Mouse (Mus musculus) intestine, postnatal 0 days (tissue): ENCODE results near the gene Ccnjl. TPM values are rescaled to one million over a fixed set of nuclear protein-coding genes. Genes with fewer than 3 reads are reported as not detected.

Experiments used
- ATAC-seq: fragments of 200-750 bp; cut with Nextera tagmentation; 2 replicates; pipeline ENCODE4 v1.8.0; 2017; ENCODE audit warnings: mild to moderate bottlenecking, moderate TSS enrichment, moderate library complexity
- H3K27ac ChIP-seq: fragments of 300-500 bp; sonication (generic); 2 replicates; pipeline ENCODE4 v1.5.1; 2014; ENCODE audit warnings: mild to moderate bottlenecking, low read depth, low read length, moderate library complexity
- H3K27me3 ChIP-seq: fragments of 300-500 bp; sonication (generic); replicated peaks from 2 replicates; pipeline ENCODE4 v1.6.1; 2014; ENCODE audit warnings: low read length, mixed read lengths; ENCODE audit not compliant: control insufficient read depth, insufficient read depth
- H3K36me3 ChIP-seq: fragments of 300-500 bp; sonication (generic); 2 replicates; pipeline ENCODE4 v1.6.1; 2014; ENCODE audit warnings: mild to moderate bottlenecking, moderate library complexity; ENCODE audit not compliant: control insufficient read depth, insufficient read depth
- H3K4me1 ChIP-seq: fragments of 300-500 bp; sonication (generic); replicated peaks from 2 replicates; pipeline ENCODE4 v1.6.1; 2014; ENCODE audit warnings: antibody characterized with exemption, low read length, mixed read lengths; ENCODE audit not compliant: control insufficient read depth, insufficient read depth
- H3K4me2 ChIP-seq: fragments of 300-500 bp; sonication (generic); replicated peaks from 2 replicates; pipeline ENCODE4 v1.6.1; 2014; ENCODE audit warnings: low read depth, mild to moderate bottlenecking, moderate library complexity
- H3K4me3 ChIP-seq: fragments of 300-500 bp; sonication (generic); 2 replicates; pipeline ENCODE4 v1.5.1; 2014; ENCODE audit warnings: low read depth, low read length
- H3K9ac ChIP-seq: fragments of 300-500 bp; sonication (generic); 2 replicates; pipeline ENCODE4 v1.6.1; 2014; ENCODE audit warnings: mild to moderate bottlenecking, low read depth, low read length
- H3K9me3 ChIP-seq: fragments of 300-500 bp; sonication (generic); 2 replicates; pipeline ENCODE4 v1.6.1; 2016; ENCODE audit warnings: mixed run types; ENCODE audit not compliant: control insufficient read depth
- CTCF ChIP-seq: sonication (generic); IDR thresholded peaks from 2 replicates; pipeline ENCODE4 v1.5.1; 2016; ENCODE audit warnings: low read depth, mild to moderate bottlenecking, control low read depth, antibody characterized with exemption, moderate library complexity
- WGBS: fragments of 180-500 bp; shearing (Covaris S2); extraction: QIAGEN DNeasy Blood & Tissue Kit; methylation state at CpG from one replicate; pipeline ENCODE4 v1.1.7; 2014; 5-methylcytosine and 5-hydroxymethylcytosine counted together
- polyA plus RNA-seq: library from polyadenylated mRNA; unstranded; fragments of >200 nt; fragmentation: Nextera tagmentation; extraction: Ambion mirVana; gene quantifications from 2 replicates; pipeline ENCODE4 v1.2.1, GENCODE M21; 2015

The Ccnjl gene
- polyA plus RNA-seq = 15.8 and 19.1 TPM in 2 replicates

GRCm38 (mm10) chr11:43528683-43529499, at the start of gene Ccnjl:
TSS of gene Ccnjl (plus strand) at chr11:43528784.
- peak; percentile 65 for TF ChIP-seq CTCF
- no peaks in the 10 kb centered on the region for H3K27me3 ChIP-seq
- peak; percentile 75 for ATAC-seq
- peak within 1 kb of the TSS; percentile 96 for H3K4me2 ChIP-seq
- H3K9ac ChIP-seq = peak within 1 kb of the TSS; percentile 80
- peaks cover 7% of the 10 kb centered on the region; the same call in 1 of the 2 replicates for H3K36me3 ChIP-seq
- WGBS = under 1% methylated on average over 77 of the region's 79 CpGs
- peak within 1 kb of the TSS; percentile 74 for H3K4me3 ChIP-seq
- peak within 1 kb of the TSS; percentile 86 for H3K27ac ChIP-seq
- no peaks in the 10 kb centered on the region for H3K9me3 ChIP-seq
- no peaks in the 10 kb centered on the region; the same call in 1 of the 2 replicates for H3K4me1 ChIP-seq

GRCm38 (mm10) chr11:43479376-43479775, 49.2 kb upstream of the Ccnjl start:
- H3K9ac ChIP-seq = no peak overlapping the region
- ATAC-seq = no peak
- no peak for TF ChIP-seq CTCF
- no peak overlapping the region for H3K27ac ChIP-seq
- H3K36me3 ChIP-seq = no peaks in the 10 kb centered on the region
- no peak overlapping the region for H3K4me3 ChIP-seq
- no peaks in the 10 kb centered on the region for H3K9me3 ChIP-seq
- no peak overlapping the region for H3K4me2 ChIP-seq
- no peaks in the 10 kb centered on the region for H3K4me1 ChIP-seq
- no peaks in the 10 kb centered on the region for H3K27me3 ChIP-seq
- 91% methylated on average over 3 of the region's 3 CpGs for WGBS

DNA sequence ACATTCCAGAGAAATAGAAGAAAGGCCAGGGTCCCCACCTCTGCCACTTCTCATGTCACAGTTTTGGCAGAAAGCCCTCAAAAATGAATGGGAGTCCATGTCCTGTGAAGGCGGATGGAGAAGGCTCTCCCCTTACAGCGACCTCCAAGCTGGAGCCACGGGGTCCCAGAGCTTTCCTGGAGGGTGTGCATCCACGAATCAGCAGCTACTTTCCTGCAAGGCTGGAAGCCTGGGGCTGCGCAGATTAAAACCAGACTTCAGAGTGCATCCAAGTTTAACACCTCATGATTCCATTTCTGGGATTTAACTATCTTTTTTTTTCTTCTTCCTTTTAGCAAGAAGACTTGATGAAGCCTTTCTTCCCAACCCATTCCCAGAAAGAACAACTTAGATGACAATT, 48.0 kb upstream of the Ccnjl start:
- WGBS = 32% methylated on average over 5 of the region's 5 CpGs
- H3K4me1 ChIP-seq = no peaks in the 10 kb centered on the region
- H3K4me2 ChIP-seq = no peak overlapping the region
- no peak overlapping the region for H3K4me3 ChIP-seq
- H3K36me3 ChIP-seq = no peaks in the 10 kb centered on the region
- H3K9me3 ChIP-seq = no peaks in the 10 kb centered on the region
- H3K9ac ChIP-seq = no peak overlapping the region
- no peak for TF ChIP-seq CTCF
- no peak for ATAC-seq
- H3K27me3 ChIP-seq = no peaks in the 10 kb centered on the region
- no peak overlapping the region for H3K27ac ChIP-seq

GRCm38 (mm10) chr11:43481672-43482522, 46.7 kb upstream of the Ccnjl start:
- no peak for TF ChIP-seq CTCF
- Histone ChIP-seq H3K4me2 (no peak overlapping the region), H3K9ac (no peak overlapping the region), H3K27me3 (no peaks in the 10 kb centered on the region), H3K9me3 (no peaks in the 10 kb centered on the region), H3K4me3 (no peak overlapping the region), H3K27ac (no peak overlapping the region), H3K4me1 (no peaks in the 10 kb centered on the region), H3K36me3 (no peaks in the 10 kb centered on the region)
- ATAC-seq = no peak
- 39% methylated on average over 3 of the region's 3 CpGs for WGBS

GRCm38 (mm10) chr11:43483122-43483792, 45.3 kb upstream of the Ccnjl start:
- Histone ChIP-seq H3K9ac (no peak overlapping the region), H3K4me2 (no peak overlapping the region), H3K27ac (no peak overlapping the region), H3K4me1 (no peaks in the 10 kb centered on the region), H3K4me3 (no peak overlapping the region), H3K36me3 (no peaks in the 10 kb centered on the region), H3K27me3 (no peaks in the 10 kb centered on the region), H3K9me3 (no peaks in the 10 kb centered on the region)
- 59% methylated on average over 6 of the region's 6 CpGs for WGBS
- ATAC-seq = no peak
- no peak for TF ChIP-seq CTCF

GRCm38 (mm10) chr11:43484057-43484456, 44.5 kb upstream of the Ccnjl start:
- no peak overlapping the region for H3K9ac ChIP-seq
- no peaks in the 10 kb centered on the region for H3K27me3 ChIP-seq
- 67% methylated on average over 4 of the region's 4 CpGs for WGBS

More at GRCm38 (mm10) chr11:43484057-43484456, 44.5 kb upstream of the Ccnjl start:
- no peak overlapping the region for H3K4me3 ChIP-seq
- no peak for ATAC-seq
- no peak overlapping the region for H3K27ac ChIP-seq
- no peak for TF ChIP-seq CTCF
- no peaks in the 10 kb centered on the region for H3K9me3 ChIP-seq
- no peak overlapping the region for H3K4me2 ChIP-seq
- H3K4me1 ChIP-seq = no peaks in the 10 kb centered on the region
- H3K36me3 ChIP-seq = no peaks in the 10 kb centered on the region
